Mouse (Mus musculus) hindbrain, embryonic 16.5 days (tissue): ENCODE data around the gene Fbxo47. TPM values are rescaled to one million over a fixed set of nuclear protein-coding genes. Genes with fewer than 3 reads are reported as not detected.

ENCODE experiments used
- ATAC-seq: fragments of 200-750 bp; cut with Nextera tagmentation; 2 replicates; pipeline ENCODE4 v1.8.0; 2017; ENCODE audit warnings: moderate TSS enrichment, moderate library complexity
- H3K27ac ChIP-seq: fragments of 300-500 bp; sonication (generic); 2 replicates; pipeline ENCODE4 v1.5.1; 2014; ENCODE audit warnings: low read depth, mild to moderate bottlenecking, control low read depth, low read length, moderate library complexity
- H3K27me3 ChIP-seq: fragments of 300-500 bp; sonication (generic); replicated peaks from 2 replicates; pipeline ENCODE4 v1.6.1; 2014; ENCODE audit warnings: low read length; ENCODE audit not compliant: control insufficient read depth, insufficient read depth
- H3K36me3 ChIP-seq: fragments of 300-500 bp; sonication (generic); 2 replicates; pipeline ENCODE4 v1.6.1; 2014; ENCODE audit warnings: mild to moderate bottlenecking, low read length, moderate library complexity, mixed read lengths; ENCODE audit not compliant: control insufficient read depth, insufficient read depth
- H3K4me1 ChIP-seq: fragments of 300-500 bp; sonication (generic); 2 replicates; pipeline ENCODE4 v1.6.1; 2014; ENCODE audit warnings: low read depth, low read length; ENCODE audit not compliant: control insufficient read depth, insufficient read depth
- H3K4me2 ChIP-seq: fragments of 300-500 bp; sonication (generic); 2 replicates; pipeline ENCODE4 v1.6.1; 2014; ENCODE audit warnings: mild to moderate bottlenecking, low read length, control low read depth, moderate library complexity
- H3K4me3 ChIP-seq: fragments of 300-500 bp; sonication (generic); 2 replicates; pipeline ENCODE4 v1.5.1; 2014; ENCODE audit warnings: mild to moderate bottlenecking, low read length, control low read depth, moderate library complexity
- H3K9ac ChIP-seq: fragments of 300-500 bp; sonication (generic); 2 replicates; pipeline ENCODE4 v1.6.1; 2014; ENCODE audit warnings: low read depth, mild to moderate bottlenecking, control low read depth, low read length, moderate library complexity
- H3K9me3 ChIP-seq: fragments of 300-500 bp; sonication (generic); 2 replicates; pipeline ENCODE4 v1.6.1; 2014; ENCODE audit warnings: mild to moderate bottlenecking, low read length, moderate library complexity; ENCODE audit not compliant: control insufficient read depth
- WGBS: fragments of 180-500 bp; shearing (Covaris S2); extraction: QIAGEN DNeasy Blood & Tissue Kit; methylation state at CpG from one replicate; pipeline ENCODE4 v1.1.7; 2014; 5-methylcytosine and 5-hydroxymethylcytosine counted together
- polyA plus RNA-seq: library from polyadenylated mRNA; unstranded; fragments of >200 nt; fragmentation: Nextera tagmentation; extraction: Ambion mirVana; gene quantifications from 2 replicates; pipeline ENCODE4 v1.2.1, GENCODE M21; 2015

Fbxo47 gene
- polyA plus RNA-seq, 1 experiment from 2014 or later = 0.43 TPM

GRCm38 (mm10) chr11:97907935-97908334 lies 24.0 kb upstream of the Fbxo47 start:
- H3K9ac ChIP-seq = no peak overlapping the region
- no peaks in the 10 kb centered on the region for H3K4me1 ChIP-seq
- no peak overlapping the region for H3K4me3 ChIP-seq
- no peak overlapping the region for H3K4me2 ChIP-seq
- no peaks in the 10 kb centered on the region for H3K9me3 ChIP-seq
- no peak overlapping the region for H3K27ac ChIP-seq
- H3K27me3 ChIP-seq = no peaks in the 10 kb centered on the region
- no peak for ATAC-seq
- no peaks in the 10 kb centered on the region for H3K36me3 ChIP-seq
- WGBS = 90% methylated on average over 5 of the region's 5 CpGs

DNA sequence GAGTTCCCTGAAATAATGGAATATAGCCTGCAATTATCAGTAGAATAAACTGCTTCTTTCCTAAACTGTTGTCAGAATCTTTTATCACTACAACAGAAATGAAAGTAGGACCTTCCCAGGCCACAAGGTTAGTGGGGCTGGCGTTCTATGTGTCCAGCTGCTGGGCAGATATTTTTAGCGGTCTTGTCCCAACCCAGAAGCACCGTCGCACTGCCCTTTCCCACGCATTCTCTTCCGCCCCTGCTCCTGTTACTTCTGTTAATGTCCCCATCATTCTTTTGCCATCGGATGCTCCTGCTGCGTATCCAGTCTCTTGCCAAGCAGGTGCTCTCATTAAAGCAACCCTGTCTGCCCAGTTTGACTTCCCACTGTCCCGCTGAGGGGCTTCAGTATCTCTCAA lies 23.0 kb upstream of the Fbxo47 start:
- no peak overlapping the region for H3K4me3 ChIP-seq
- no peak overlapping the region for H3K27ac ChIP-seq
- ATAC-seq = no peak
- H3K4me2 ChIP-seq = no peak overlapping the region
- no peak overlapping the region for H3K9ac ChIP-seq
- no peaks in the 10 kb centered on the region for H3K27me3 ChIP-seq
- H3K4me1 ChIP-seq = no peaks in the 10 kb centered on the region
- no peaks in the 10 kb centered on the region for H3K36me3 ChIP-seq
- WGBS = 87% methylated on average over 9 of the region's 9 CpGs
- H3K9me3 ChIP-seq = no peaks in the 10 kb centered on the region

GRCm38 (mm10) chr11:97905941-97906340 lies 22.0 kb upstream of the Fbxo47 start:
- no peak for ATAC-seq
- H3K27ac ChIP-seq = no peak overlapping the region
- H3K36me3 ChIP-seq = no peaks in the 10 kb centered on the region
- 50% methylated on average over 2 of the region's 2 CpGs for WGBS
- no peaks in the 10 kb centered on the region for H3K4me1 ChIP-seq
- H3K27me3 ChIP-seq = no peaks in the 10 kb centered on the region
- H3K9me3 ChIP-seq = no peaks in the 10 kb centered on the region
- H3K4me3 ChIP-seq = no peak overlapping the region
- H3K9ac ChIP-seq = no peak overlapping the region
- H3K4me2 ChIP-seq = no peak overlapping the region

DNA sequence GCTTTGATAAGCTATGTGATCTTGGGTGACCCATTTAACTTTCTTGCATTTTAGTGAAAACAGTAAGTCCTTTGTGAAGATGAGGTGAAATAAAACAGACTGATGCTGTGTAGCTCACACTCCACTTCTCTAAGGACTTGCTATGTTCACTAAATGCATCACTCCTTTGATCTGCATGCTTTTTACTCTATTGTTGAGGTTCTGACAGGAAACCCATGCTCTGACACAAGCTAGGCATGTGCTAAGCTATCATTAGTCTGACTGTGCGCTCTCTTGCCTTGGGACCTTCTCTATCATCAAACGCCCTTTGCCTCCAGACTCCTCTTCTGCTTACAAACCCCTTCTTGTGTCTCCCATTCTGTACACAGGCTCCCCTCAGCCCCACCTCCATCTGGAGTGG lies 21.6 kb upstream of the Fbxo47 start:
- no peak overlapping the region for H3K9ac ChIP-seq
- WGBS = 87% methylated on average over 2 of the region's 2 CpGs

DNA sequence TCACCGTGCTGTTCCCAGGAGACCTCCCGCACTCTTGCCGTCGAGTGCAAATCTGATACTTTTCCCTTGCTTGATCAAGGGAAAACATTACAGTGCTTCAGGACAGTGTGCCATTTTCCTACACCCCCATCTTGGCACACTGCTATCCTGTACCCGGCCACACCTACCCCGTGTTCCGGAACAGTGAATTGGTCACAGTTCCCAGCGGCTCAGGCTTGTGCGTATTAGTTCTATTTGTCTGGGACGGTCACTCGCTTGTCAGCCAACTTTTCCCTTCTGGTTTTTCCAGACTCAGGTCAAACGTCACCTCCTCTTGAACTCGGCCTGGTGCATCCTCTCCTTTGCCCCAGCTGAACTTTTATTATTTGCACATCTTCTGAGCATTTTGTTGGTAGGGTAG lies 20.8 kb upstream of the Fbxo47 start:
- Histone ChIP-seq H3K27me3 (no peaks in the 10 kb centered on the region), H3K9me3 (no peaks in the 10 kb centered on the region), H3K4me3 (no peak overlapping the region), H3K27ac (no peak overlapping the region), H3K4me2 (no peak overlapping the region), H3K9ac (no peak overlapping the region), H3K36me3 (no peaks in the 10 kb centered on the region), H3K4me1 (peaks cover 3% of the 10 kb centered on the region; the same call in 1 of the 2 replicates)
- ATAC-seq = no peak
- WGBS = 82% methylated on average over 13 of the region's 13 CpGs

More for the DNA sequence above, 21.6 kb upstream of the Fbxo47 start:
- Histone ChIP-seq H3K4me2 (no peak overlapping the region), H3K4me3 (no peak overlapping the region), H3K4me1 (no peaks in the 10 kb centered on the region), H3K27me3 (no peaks in the 10 kb centered on the region), H3K36me3 (no peaks in the 10 kb centered on the region), H3K9me3 (no peaks in the 10 kb centered on the region), H3K27ac (no peak overlapping the region)
- ATAC-seq = no peak

- Histone ChIP-seq H3K4me2 (no peak overlapping the region), H3K9me3 (no peaks in the 10 kb centered on the region), H3K4me3 (no peak overlapping the region), H3K27me3 (no peaks in the 10 kb centered on the region), H3K9ac (no peak overlapping the region), H3K4me1 (peaks cover 3% of the 10 kb centered on the region; the same call in 1 of the 2 replicates), H3K36me3 (no peaks in the 10 kb centered on the region), H3K27ac (no peak overlapping the region)
- 84% methylated on average over 6 of the region's 6 CpGs for WGBS
- no peak for ATAC-seq
Measured at GRCm38 (mm10) chr11:97901806-97902205, 17.9 kb upstream of the Fbxo47 start.

DNA sequence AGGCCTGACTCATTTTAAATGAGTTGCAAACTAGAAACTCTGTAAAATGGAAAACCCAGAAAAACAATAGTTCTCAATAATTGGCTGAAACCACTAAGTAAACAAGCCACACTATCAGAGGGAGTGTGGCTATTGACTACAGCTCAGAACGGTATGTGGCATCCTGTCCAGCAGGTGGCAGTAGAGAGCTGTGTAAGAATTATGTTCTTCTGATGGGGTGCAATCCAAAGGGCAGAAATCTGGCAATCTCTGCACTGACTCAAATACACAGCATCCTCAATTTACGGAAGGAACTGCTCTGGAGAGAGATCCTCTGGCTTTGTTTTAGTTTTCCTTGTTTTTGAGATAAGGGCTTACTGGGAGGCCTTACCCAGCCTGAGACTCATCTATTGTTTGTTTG lies 15.9 kb upstream of the Fbxo47 start:
- Histone ChIP-seq H3K4me1 (peaks cover 3% of the 10 kb centered on the region; the same call in 1 of the 2 replicates), H3K36me3 (no peaks in the 10 kb centered on the region), H3K27me3 (no peaks in the 10 kb centered on the region), H3K27ac (no peak overlapping the region), H3K9ac (no peak overlapping the region), H3K4me3 (no peak overlapping the region), H3K4me2 (no peak overlapping the region), H3K9me3 (no peaks in the 10 kb centered on the region)
- 7% methylated on average over 2 of the region's 2 CpGs for WGBS
- ATAC-seq = peak; percentile 74

DNA sequence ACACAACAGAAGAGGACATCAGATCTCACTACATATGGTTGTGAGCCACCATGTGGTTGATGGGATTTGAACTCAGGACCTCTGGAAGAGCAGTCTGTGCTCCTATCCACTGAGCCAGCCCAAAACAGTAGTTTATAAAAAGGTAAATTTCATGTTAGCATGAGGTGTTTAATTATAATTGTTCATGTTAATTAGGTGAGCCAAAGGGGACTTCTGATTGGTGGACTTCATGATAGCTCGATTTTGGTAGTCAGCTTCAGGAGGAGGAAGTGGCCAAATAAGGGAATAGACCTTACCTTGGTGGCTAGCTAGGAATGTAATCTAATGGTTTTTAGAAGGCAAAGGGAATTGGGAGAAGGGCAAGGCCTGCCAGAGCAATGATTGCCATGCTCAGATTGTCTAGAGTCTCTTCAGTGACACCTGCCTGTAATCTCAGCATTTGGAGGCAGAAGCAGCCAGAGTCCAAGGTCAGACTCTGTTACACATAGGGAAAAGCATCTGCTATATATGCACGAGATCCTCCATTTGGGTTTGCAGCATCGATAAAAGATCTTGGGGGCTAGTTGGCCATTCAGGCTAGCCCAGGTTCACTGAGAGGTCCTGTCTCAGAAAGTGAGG lies 13.7 kb upstream of the Fbxo47 start:
- ATAC-seq = no peak
- Histone ChIP-seq H3K27ac (no peak overlapping the region), H3K27me3 (no peaks in the 10 kb centered on the region), H3K4me1 (peaks cover 3% of the 10 kb centered on the region; the same call in 1 of the 2 replicates), H3K9me3 (0 out of 2 replicates have a peak, but pooled peaks cover 2% of the 10 kb centered on the region), H3K9ac (no peak overlapping the region), H3K36me3 (no peaks in the 10 kb centered on the region), H3K4me2 (no peak overlapping the region), H3K4me3 (no peak overlapping the region)
- 77% methylated on average over 3 of the region's 3 CpGs for WGBS

DNA sequence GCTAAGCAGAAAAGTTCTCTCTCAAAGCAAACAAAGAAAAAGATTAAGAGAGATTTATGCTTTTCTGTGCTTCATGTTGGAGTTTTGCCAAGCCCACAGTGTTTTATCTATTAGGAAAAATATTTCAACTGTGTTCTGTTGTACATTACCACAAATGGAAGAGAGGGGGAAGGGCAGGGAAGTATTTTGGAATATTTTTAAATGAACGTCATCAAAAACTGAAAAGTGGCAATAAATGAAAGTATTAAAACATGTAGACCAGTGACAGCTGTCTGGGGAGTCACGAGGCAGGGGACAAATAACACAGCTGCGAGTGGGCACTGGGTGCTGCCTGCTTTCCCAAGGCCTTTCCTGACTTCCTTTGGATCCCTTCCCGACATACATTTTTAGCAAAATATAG lies 12.7 kb upstream of the Fbxo47 start:
- Histone ChIP-seq H3K4me2 (no peak overlapping the region), H3K27me3 (no peaks in the 10 kb centered on the region), H3K9ac (no peak overlapping the region), H3K27ac (no peak overlapping the region), H3K4me1 (peaks cover 3% of the 10 kb centered on the region; the same call in 1 of the 2 replicates), H3K4me3 (no peak overlapping the region), H3K36me3 (no peaks in the 10 kb centered on the region), H3K9me3 (0 out of 2 replicates have a peak, but pooled peaks cover 2% of the 10 kb centered on the region)
- ATAC-seq = no peak
- WGBS = 72% methylated on average over 4 of the region's 4 CpGs
